Mouse (Mus musculus): Measurements from ENCODE around the gene Myo1c. TPM values are rescaled to one million over a fixed set of nuclear protein-coding genes. Genes with fewer than 3 reads are reported as not detected.

The Myo1c gene
- polyA plus RNA-seq, 1 experiment from 2014 or later = 16.4 TPM

GRCm38 (mm10) chr11:75630098-75630497, 20.2 kb upstream of the Myo1c start:
- Histone ChIP-seq H3K27me3 (ENCODE audit: low read depth, poor library complexity, severe bottlenecking) (no peaks in the 10 kb centered on the region), H3K36me3 (peaks cover 37% of the 10 kb centered on the region), H3K9me3 (replicated peaks) (no peaks in the 10 kb centered on the region), H3K27ac (replicated peaks) (peak overlapping the region; percentile 89), H3K4me3 (peak overlapping the region; percentile 79), H3K4me1 (peaks cover 32% of the 10 kb centered on the region)
- no peak for DNase-seq (ENCODE audit: low spot score)
- 21% methylated on average over 5 of the region's 5 CpGs for WGBS

- H3K27ac ChIP-seq (replicated peaks) = peak within 1 kb of the TSS; percentile 89
- peak; percentile 94 for DNase-seq (ENCODE audit: low spot score)
- peak within 1 kb of the TSS; percentile 79 for H3K4me3 ChIP-seq
- H3K36me3 ChIP-seq = peaks cover 31% of the 10 kb centered on the region
- H3K27me3 ChIP-seq (ENCODE audit: low read depth, poor library complexity, severe bottlenecking) = no peaks in the 10 kb centered on the region
- no peaks in the 10 kb centered on the region for H3K9me3 ChIP-seq (replicated peaks)
- under 1% methylated on average over 53 of the region's 53 CpGs for WGBS
- peaks cover 32% of the 10 kb centered on the region for H3K4me1 ChIP-seq
Observed at GRCm38 (mm10) chr11:75630645-75631229, 19.6 kb upstream of the Myo1c start, which contains the start of gene Inpp5k. Gene Inpp5k, plus strand, starts transcription at chr11:75630988.

GRCm38 (mm10) chr11:75631561-75632225, 18.6 kb upstream of the Myo1c start:
- H3K27ac ChIP-seq (replicated peaks) = no peak overlapping the region
- H3K36me3 ChIP-seq = peaks cover 21% of the 10 kb centered on the region
- H3K9me3 ChIP-seq (replicated peaks) = no peaks in the 10 kb centered on the region
- H3K27me3 ChIP-seq (ENCODE audit: low read depth, poor library complexity, severe bottlenecking) = no peaks in the 10 kb centered on the region
- whole genome bisulfite sequencing = 13% methylated on average over 13 of the region's 13 CpGs
- H3K4me3 ChIP-seq = peak overlapping the region; percentile 79
- no peak for DNase-seq (ENCODE audit: low spot score)
- peaks cover 32% of the 10 kb centered on the region for H3K4me1 ChIP-seq

GRCm38 (mm10) chr11:75632921-75633320, 17.4 kb upstream of the Myo1c start:
- DNase-seq (ENCODE audit: low spot score) = no peak
- 92% methylated on average over 5 of the region's 5 CpGs for WGBS
- Histone ChIP-seq H3K36me3 (peaks cover 20% of the 10 kb centered on the region), H3K27me3 (ENCODE audit: low read depth, poor library complexity, severe bottlenecking) (no peaks in the 10 kb centered on the region), H3K4me3 (no peak overlapping the region), H3K4me1 (peaks cover 32% of the 10 kb centered on the region), H3K27ac (replicated peaks) (no peak overlapping the region), H3K9me3 (replicated peaks) (no peaks in the 10 kb centered on the region)

- no peaks in the 10 kb centered on the region for H3K27me3 ChIP-seq (ENCODE audit: low read depth, poor library complexity, severe bottlenecking)
- H3K4me3 ChIP-seq = no peak overlapping the region
- peaks cover 18% of the 10 kb centered on the region; the same call in 1 of the 2 replicates for H3K36me3 ChIP-seq
- H3K9me3 ChIP-seq (replicated peaks) = no peaks in the 10 kb centered on the region
- WGBS = 78% methylated on average over 3 of the region's 3 CpGs
- DNase-seq (ENCODE audit: low spot score) = no peak
- H3K4me1 ChIP-seq = peaks cover 26% of the 10 kb centered on the region
- H3K27ac ChIP-seq (replicated peaks) = no peak overlapping the region
Observed at GRCm38 (mm10) chr11:75634801-75635200, 15.5 kb upstream of the Myo1c start.

- WGBS = 81% methylated on average over 11 of the region's 11 CpGs
- no peak for DNase-seq (ENCODE audit: low spot score)
- H3K27ac ChIP-seq (replicated peaks) = no peak overlapping the region
- peaks cover 18% of the 10 kb centered on the region; the same call in 1 of the 2 replicates for H3K36me3 ChIP-seq
- H3K27me3 ChIP-seq (ENCODE audit: low read depth, poor library complexity, severe bottlenecking) = no peaks in the 10 kb centered on the region
- peaks cover 21% of the 10 kb centered on the region for H3K4me1 ChIP-seq
- H3K4me3 ChIP-seq = no peak overlapping the region
- H3K9me3 ChIP-seq (replicated peaks) = no peaks in the 10 kb centered on the region
Observed at GRCm38 (mm10) chr11:75635315-75635714, 15.0 kb upstream of the Myo1c start.

GRCm38 (mm10) chr11:75643323-75643722, 7.0 kb upstream of the Myo1c start:
- Histone ChIP-seq H3K4me3 (no peak overlapping the region), H3K27me3 (ENCODE audit: low read depth, poor library complexity, severe bottlenecking) (no peaks in the 10 kb centered on the region), H3K9me3 (replicated peaks) (no peaks in the 10 kb centered on the region), H3K4me1 (no peaks in the 10 kb centered on the region), H3K27ac (replicated peaks) (no peak overlapping the region), H3K36me3 (peaks cover 4% of the 10 kb centered on the region; the same call in 1 of the 2 replicates)
- no peak for DNase-seq (ENCODE audit: low spot score)
- 89% methylated on average over 5 of the region's 5 CpGs for WGBS

- Histone ChIP-seq H3K4me3 (no peak overlapping the region), H3K4me1 (0 out of 2 replicates have a peak, but pooled peaks cover 2% of the 10 kb centered on the region), H3K27ac (replicated peaks) (no peak overlapping the region), H3K27me3 (ENCODE audit: low read depth, poor library complexity, severe bottlenecking) (no peaks in the 10 kb centered on the region), H3K36me3 (no peaks in the 10 kb centered on the region), H3K9me3 (replicated peaks) (no peaks in the 10 kb centered on the region)
- DNase-seq (ENCODE audit: low spot score) = no peak
- 83% methylated on average over 9 of the region's 9 CpGs for WGBS
Observed at GRCm38 (mm10) chr11:75644684-75645083, 5.6 kb upstream of the Myo1c start.

- no peaks in the 10 kb centered on the region for H3K9me3 ChIP-seq (replicated peaks)
- peaks cover 19% of the 10 kb centered on the region for H3K27me3 ChIP-seq (ENCODE audit: low read depth, poor library complexity, severe bottlenecking)
- 75% methylated on average over 6 of the region's 6 CpGs for WGBS
- H3K4me1 ChIP-seq = peaks cover 29% of the 10 kb centered on the region
- no peaks in the 10 kb centered on the region for H3K36me3 ChIP-seq
- DNase-seq (ENCODE audit: low spot score) = no peak
- H3K4me3 ChIP-seq = no peak overlapping the region
- no peak overlapping the region for H3K27ac ChIP-seq (replicated peaks)
Observed at GRCm38 (mm10) chr11:75647681-75648211, 2.6 kb upstream of the Myo1c start.

GRCm38 (mm10) chr11:75649155-75649561, 1.1 kb upstream of the Myo1c start:
- Histone ChIP-seq H3K36me3 (no peaks in the 10 kb centered on the region), H3K27ac (replicated peaks) (no peak overlapping the region), H3K4me1 (peaks cover 41% of the 10 kb centered on the region), H3K9me3 (replicated peaks) (no peaks in the 10 kb centered on the region), H3K4me3 (no peak overlapping the region), H3K27me3 (ENCODE audit: low read depth, poor library complexity, severe bottlenecking) (peaks cover 34% of the 10 kb centered on the region)
- no peak for DNase-seq (ENCODE audit: low spot score)
- 76% methylated on average over 4 of the region's 4 CpGs for WGBS

GRCm38 (mm10) chr11:75650958-75651425, 688 bp downstream of the Myo1c start:
- Histone ChIP-seq H3K27me3 (ENCODE audit: low read depth, poor library complexity, severe bottlenecking) (peaks cover 52% of the 10 kb centered on the region), H3K36me3 (no peaks in the 10 kb centered on the region), H3K4me3 (peak overlapping the region; percentile 79), H3K9me3 (replicated peaks) (no peaks in the 10 kb centered on the region), H3K4me1 (peaks cover 59% of the 10 kb centered on the region), H3K27ac (replicated peaks) (peak overlapping the region; percentile 88)
- 44% methylated on average over 13 of the region's 13 CpGs for WGBS
- DNase-seq (ENCODE audit: low spot score) = no peak

GRCm38 (mm10) chr11:75651426-75652221, 1.3 kb downstream of the Myo1c start:
- H3K27ac ChIP-seq (replicated peaks) = peak overlapping the region; percentile 88
- H3K9me3 ChIP-seq (replicated peaks) = no peaks in the 10 kb centered on the region
- peaks cover 58% of the 10 kb centered on the region for H3K27me3 ChIP-seq (ENCODE audit: low read depth, poor library complexity, severe bottlenecking)
- peak; percentile 76 for DNase-seq (ENCODE audit: low spot score)
- H3K4me1 ChIP-seq = peaks cover 65% of the 10 kb centered on the region
- no peaks in the 10 kb centered on the region for H3K36me3 ChIP-seq
- under 1% methylated on average over 54 of the region's 54 CpGs for whole genome bisulfite sequencing
- H3K4me3 ChIP-seq = peak overlapping the region; percentile 79
